ENCODE assay signal across 8 mouse cellular contexts in genomic region chr2:180257001-180257521, GRCm38 (mm10). TPM values are rescaled to one million over a fixed set of nuclear protein-coding genes. Genes with fewer than 3 reads are reported as not detected.
DNase-seq lines count a peak whose midpoint lies in the region; ATAC-seq and TF ChIP-seq lines count a peak whose summit lies in the region.

Gene Rps21 (plus strand): TSS chr2:180257377.

- H3K27me3 ChIP-seq in embryonic facial prominence, embryonic 15.5 days, result no peaks in the 10 kb centered on the region
- no peaks in the 10 kb centered on the region for H3K27me3 ChIP-seq in limb, embryonic 14.5 days (ENCODE audit: control insufficient read depth, insufficient read depth, low read length)
- H3K27me3 ChIP-seq in midbrain, postnatal 0 days (ENCODE audit: insufficient read depth, low read length), result no peaks in the 10 kb centered on the region

- H3K4me3 ChIP-seq in bone marrow, adult 2 months (replicated peaks; ENCODE audit: control insufficient read depth, low read depth, low read length), result peak within 1 kb of the TSS; percentile 85
- peak within 1 kb of the TSS; percentile 95 for H3K4me3 ChIP-seq in embryonic facial prominence, embryonic 15.5 days (replicated peaks)
- peak within 1 kb of the TSS; percentile 79 for H3K4me3 ChIP-seq in limb, embryonic 14.5 days (replicated peaks; ENCODE audit: low read length)
- H3K4me3 ChIP-seq in midbrain, postnatal 0 days (ENCODE audit: low read depth, low read length), result peak within 1 kb of the TSS; percentile 74

- H3K9ac ChIP-seq in embryonic facial prominence, embryonic 15.5 days, result peak within 1 kb of the TSS; percentile 87
- peak within 1 kb of the TSS; percentile 84 for H3K9ac ChIP-seq in limb, embryonic 14.5 days (ENCODE audit: low read depth, low read length, severe bottlenecking)
- peak within 1 kb of the TSS; percentile 86 for H3K9ac ChIP-seq in midbrain, postnatal 0 days (replicated peaks; ENCODE audit: low read length, poor library complexity, severe bottlenecking)

- peaks cover 4% of the 10 kb centered on the region; the same call in 1 of the 2 replicates for H3K4me1 ChIP-seq in bone marrow, adult 2 months (ENCODE audit: control insufficient read depth, insufficient read depth, low read length)
- H3K4me1 ChIP-seq in embryonic facial prominence, embryonic 15.5 days, result peaks cover 18% of the 10 kb centered on the region
- peaks cover 14% of the 10 kb centered on the region for H3K4me1 ChIP-seq in limb, embryonic 14.5 days (ENCODE audit: control insufficient read depth, insufficient read depth, low read length)
- H3K4me1 ChIP-seq in midbrain, postnatal 0 days (ENCODE audit: insufficient read depth, low read length), result 0 out of 2 replicates have a peak, but pooled peaks cover 4% of the 10 kb centered on the region

- ATAC-seq in embryonic facial prominence, embryonic 15.5 days (ENCODE audit: insufficient number of reproducible peaks, low FRiP score, low TSS enrichment, low read depth), result peak; percentile 96
- ATAC-seq in limb, embryonic 14.5 days (ENCODE audit: low FRiP score, low read depth), result peak; percentile 95
- peak; percentile 94 for ATAC-seq in midbrain, postnatal 0 days (ENCODE audit: low FRiP score)

- 0 out of 2 replicates have a peak, but pooled peaks have one; percentile 4 for TF ChIP-seq CTCF in bone marrow, adult 2 months (IDR thresholded peaks at IDR 0.05; ENCODE audit: control insufficient read depth, insufficient read depth, low read length)
- TF ChIP-seq CTCF in midbrain, postnatal 0 days (IDR thresholded peaks at IDR 0.05), result no peak

- H3K4me2 ChIP-seq in embryonic facial prominence, embryonic 15.5 days (replicated peaks), result peak within 1 kb of the TSS; percentile 87
- H3K4me2 ChIP-seq in limb, embryonic 14.5 days (replicated peaks; ENCODE audit: low read depth, low read length, severe bottlenecking), result peak within 1 kb of the TSS; percentile 82
- peak within 1 kb of the TSS; percentile 87 for H3K4me2 ChIP-seq in midbrain, postnatal 0 days (ENCODE audit: low read depth, low read length, poor library complexity, severe bottlenecking)

- under 1% methylated on average over 38 of the region's 38 CpGs for WGBS in bone marrow, adult 2 months
- under 1% methylated on average over 38 of the region's 38 CpGs for WGBS in embryonic facial prominence, embryonic 15.5 days
- under 1% methylated on average over 37 of the region's 38 CpGs for WGBS in limb, embryonic 14.5 days
- WGBS in midbrain, postnatal 0 days, result under 1% methylated on average over 38 of the region's 38 CpGs

- DNase-seq in 416B (ENCODE audit: low read depth), result peak; percentile 100
- peak; percentile 98 for DNase-seq in heart, adult 8-10 months (ENCODE audit: low spot score)
- DNase-seq in kidney, adult 9 months, result peak; percentile 99
- peak; percentile 99 for DNase-seq in limb, embryonic 14.5 days (ENCODE audit: low spot score)
- peak; percentile 100 for DNase-seq in midbrain, postnatal 0 days (ENCODE audit: low spot score)
- peak; percentile 90 to 94 for DNase-seq in spleen, postnatal 14 days (ENCODE audit: low spot score in 2 of 2)

- peaks cover 37% of the 10 kb centered on the region for H3K36me3 ChIP-seq in embryonic facial prominence, embryonic 15.5 days
- H3K36me3 ChIP-seq in limb, embryonic 14.5 days (ENCODE audit: control insufficient read depth, insufficient read depth, low read length), result peaks cover 41% of the 10 kb centered on the region
- peaks cover 17% of the 10 kb centered on the region for H3K36me3 ChIP-seq in midbrain, postnatal 0 days (ENCODE audit: insufficient read depth, low read length)

- peak within 1 kb of the TSS; percentile 80 for H3K27ac ChIP-seq in bone marrow, adult 2 months (ENCODE audit: control insufficient read depth, insufficient read depth, low read depth, low read length, poor library complexity)
- H3K27ac ChIP-seq in embryonic facial prominence, embryonic 15.5 days (replicated peaks), result peak within 1 kb of the TSS; percentile 92
- H3K27ac ChIP-seq in limb, embryonic 14.5 days (replicated peaks; ENCODE audit: low read depth, low read length), result peak within 1 kb of the TSS; percentile 72
- H3K27ac ChIP-seq in midbrain, postnatal 0 days (ENCODE audit: low read depth, low read length), result peak within 1 kb of the TSS; percentile 93

- TF ChIP-seq POLR2A in bone marrow, adult 2 months (IDR thresholded peaks at IDR 0.05; ENCODE audit: borderline replicate concordance, control insufficient read depth, low read depth, low read length), result peak; percentile 88; the same call in 1 of the 2 replicates
- peak; percentile 94; the same call in 1 of the 2 replicates for TF ChIP-seq POLR2A in limb, embryonic 14.5 days (IDR thresholded peaks at IDR 0.05; ENCODE audit: borderline replicate concordance, extremely low read depth, insufficient read depth, insufficient read length)

- no peaks in the 10 kb centered on the region for H3K9me3 ChIP-seq in embryonic facial prominence, embryonic 15.5 days (replicated peaks)
- no peaks in the 10 kb centered on the region for H3K9me3 ChIP-seq in limb, embryonic 14.5 days (ENCODE audit: control insufficient read depth, low read length)
- H3K9me3 ChIP-seq in midbrain, postnatal 0 days (ENCODE audit: low read length), result no peaks in the 10 kb centered on the region

RNA-seq across cellular contexts. Expression of gene Rps21, which starts in this region (rescaled TPM):
- 1,144 and 1,728 TPM in 2 replicates for polyA plus RNA-seq in bone marrow, adult 2 months (2011; ENCODE audit: insufficient read depth, insufficient read length, low replicate concordance, missing spikeins)
- 599 and 606 TPM in 2 replicates for polyA plus RNA-seq in embryonic facial prominence, embryonic 15.5 days (2015; fragmentation: Nextera tagmentation; extraction: Ambion mirVana)
- total RNA-seq in heart, adult 8-10 months (2022), result 100 to 1,000 TPM; 452 to 674 (median 565) TPM
- polyA plus RNA-seq in limb, embryonic 14.5 days (2012; rRNA removed), result 3,975 and 4,219 TPM in 2 replicates
- 716 and 729 TPM in 2 replicates for polyA plus RNA-seq in limb, embryonic 14.5 days (2014; fragmentation: Nextera tagmentation; extraction: Ambion mirVana)
- 574 and 749 TPM in 2 replicates for total RNA-seq in midbrain, postnatal 0 days (2014; rRNA removed)
- polyA plus RNA-seq in midbrain, postnatal 0 days (2015; fragmentation: Nextera tagmentation; extraction: Ambion mirVana), result 388 and 422 TPM in 2 replicates

Comparison
In these comparisons a context has a peak if more than half of its experiments do, and no peak if none do; other contexts are left out.
1. Peak in every context shown above with its lines: DNase-seq, ATAC-seq, H3K4me3 ChIP-seq and H3K27ac ChIP-seq.